Mouse (Mus musculus) heart, postnatal 10 days (tissue): ENCODE results near the gene Atp6v0e2. TPM values are rescaled to one million over a fixed set of nuclear protein-coding genes. Genes with fewer than 3 reads are reported as not detected.

Experiments
- DNase-seq, 2 experiments: peaks; one replicate each; pipeline ENCODE4 v3.0.0; 2021
- intact Hi-C: fragments of 180-260 bp; cut with DNase I; formaldehyde crosslinking; loops from one replicate; pipeline ENCODE4 v1.15.1; 2025
- total RNA-seq, 2 experiments: library from RNA; stranded (reverse); gene quantifications; 2 replicates each; pipeline ENCODE4 v1.2.3; 2021

The Atp6v0e2 gene
- total RNA-seq, 2 experiments from 2014 or later, result 14.4 to 15.7 TPM

- intact Hi-C loops, result no loop called here
- peak in 1 of 2 experiments; percentile 35 for DNase-seq
These were observed 31.8 kb downstream of the Atp6v0e2 start for GRCm38 (mm10) chr6:48569065-48569807.

GRCm38 (mm10) chr6:48572014-48572413, 34.6 kb downstream of the Atp6v0e2 start:
- DNase-seq, result no peak
- intact Hi-C loops, result no loop called here

DNA sequence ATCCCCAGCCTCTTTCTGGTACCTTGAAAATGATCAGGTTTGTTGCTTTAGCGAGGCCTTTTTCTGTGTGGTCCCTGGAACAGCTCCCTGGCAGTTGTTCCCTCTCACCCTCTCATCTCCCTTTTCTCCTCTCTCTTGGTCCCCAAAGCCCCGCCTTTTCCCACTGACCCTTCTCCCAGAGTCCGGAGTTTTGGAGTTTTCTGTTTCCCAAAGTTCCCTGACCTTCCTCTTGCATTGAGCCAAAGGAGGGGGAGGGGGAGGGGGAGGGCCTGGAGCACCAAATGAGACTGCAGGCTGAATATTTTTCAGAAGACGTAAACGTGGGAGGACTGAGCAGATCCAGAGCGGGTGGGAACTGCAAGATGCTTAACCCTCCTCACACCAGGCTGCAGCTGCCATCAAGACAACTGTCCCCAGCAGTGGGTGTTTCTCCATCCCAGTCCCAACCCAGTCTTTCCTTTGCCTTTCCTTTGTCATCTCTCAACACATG, 35.2 kb downstream of the Atp6v0e2 start, which contains the start of gene Rarres2:
TSS of gene Rarres2 (minus strand) at position 218 of the 490 bp plus-strand sequence.
- intact Hi-C loops, result no loop called here

GRCm38 (mm10) chr6:48573280-48573679, 35.9 kb downstream of the Atp6v0e2 start:
- intact Hi-C loops, result no loop called here
- DNase-seq, result peak; percentile 52 to 59

More for the DNA sequence above, 35.2 kb downstream of the Atp6v0e2 start, which contains the start of gene Rarres2:
- DNase-seq, result peak; percentile 73 to 74

GRCm38 (mm10) chr6:48573981-48574380, 36.6 kb downstream of the Atp6v0e2 start:
- DNase-seq, result no peak
- intact Hi-C loops, result no loop called here

DNA sequence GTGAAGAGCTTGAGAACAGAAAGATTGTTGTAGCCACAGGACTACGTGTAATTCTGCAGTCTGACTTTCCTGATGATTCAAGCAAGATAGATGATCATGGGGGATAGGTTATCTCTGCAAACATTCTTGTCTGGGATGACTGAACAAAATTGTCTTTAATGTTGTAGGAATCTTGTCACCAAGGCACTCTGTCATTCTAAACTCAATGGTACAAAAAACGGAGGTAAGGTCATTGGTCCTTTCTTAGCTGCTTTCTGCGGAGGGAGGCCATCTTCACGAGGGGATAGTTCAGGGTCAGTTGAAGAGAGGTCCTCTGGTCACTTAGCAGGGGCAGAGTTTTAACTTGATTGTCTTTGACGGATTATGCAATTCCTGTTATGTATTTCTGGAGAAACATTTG, 41.3 kb downstream of the Atp6v0e2 start:
- intact Hi-C loops, result no loop called here
- no peak for DNase-seq

- peak; percentile 43 to 54 for DNase-seq
- intact Hi-C loops, result no loop called here
These were observed 41.8 kb downstream of the Atp6v0e2 start for GRCm38 (mm10) chr6:48579215-48579648.

DNA sequence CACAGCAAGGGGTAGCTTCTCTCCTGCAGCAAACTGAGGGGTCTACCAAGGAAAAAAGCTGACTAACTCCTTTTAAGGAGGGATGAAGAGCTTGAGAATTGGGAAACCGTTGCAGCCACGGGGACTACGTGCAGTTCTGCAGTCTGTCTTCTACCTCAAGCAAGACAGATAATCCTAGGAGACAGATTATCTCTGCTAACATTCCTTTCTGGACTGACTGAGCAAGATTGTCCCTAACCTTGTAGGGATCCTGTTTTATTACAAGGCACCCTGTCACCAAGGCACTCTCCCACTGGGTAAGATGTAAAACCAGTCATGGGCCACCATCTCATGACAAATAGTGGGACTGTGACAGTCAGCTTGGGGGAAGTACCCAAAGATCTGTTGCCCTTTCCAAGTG, 43.8 kb downstream of the Atp6v0e2 start:
- no peak for DNase-seq
- intact Hi-C loops, result loop anchor here (5.0 kb wide), 1 partner anchor 191 kb away; the partner anchor contains the start of gene Gimap3

DNA sequence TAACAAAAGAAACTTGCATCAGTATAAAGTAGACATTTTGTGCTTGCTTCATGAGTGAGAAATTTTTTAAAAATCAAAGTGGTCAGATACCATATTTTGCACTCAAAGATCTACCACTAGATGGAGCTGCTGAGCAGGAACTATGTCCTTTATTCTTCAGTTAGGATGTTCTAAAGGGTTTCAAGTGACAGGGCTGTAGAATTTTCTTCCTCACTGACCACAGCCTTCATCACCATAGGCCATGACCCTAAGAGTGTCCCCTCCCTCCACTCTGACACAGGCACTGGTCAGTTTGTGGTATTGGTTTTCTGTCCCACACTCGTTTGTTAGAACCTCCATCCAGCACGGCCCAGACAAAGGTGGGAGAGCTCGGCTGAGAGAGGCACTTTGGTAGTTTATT, 44.6 kb downstream of the Atp6v0e2 start:
- intact Hi-C loops, result loop anchor here (2.0 to 5.0 kb wide), 3 partner anchors 35 to 190 kb away; partner anchors contain the start of gene Gimap3

GRCm38 (mm10) chr6:48589194-48589750, 51.9 kb downstream of the Atp6v0e2 start, which contains the start of gene Gm45021:
Gene Gm45021 (plus strand): TSS chr6:48589610.
- intact Hi-C loops, result no loop called here
- no peak for DNase-seq

More for the DNA sequence above, 44.6 kb downstream of the Atp6v0e2 start:
- DNase-seq, result peak; percentile 48 to 74

Other genes with a start within 250 kb of the Atp6v0e2 start
- gene Krba1, start 142.0 kb upstream of the Atp6v0e2 start, total RNA-seq, result 10 to 100 TPM; 27.3 to 30.8 TPM
- gene Zfp467, start 91.8 kb upstream of the Atp6v0e2 start, total RNA-seq, result 10 to 100 TPM; 17.8 to 25.2 TPM
- gene Sspo, start 89.4 kb upstream of the Atp6v0e2 start, total RNA-seq, result 1 to 10 TPM in 1 of 2 experiments, under 1 TPM in 1; 0.62 to 1.2 TPM
- 10 to 100 TPM; 12.4 to 16.7 TPM for gene Lrrc61, start 17.2 kb downstream of the Atp6v0e2 start, total RNA-seq
- gene Rarres2, start 35.2 kb downstream of the Atp6v0e2 start, total RNA-seq, result 100 to 1,000 TPM in 1 of 2 experiments, 10 to 100 TPM in 1; 86.7 to 106 TPM
- not detected for gene Gm45021, start 52.0 kb downstream of the Atp6v0e2 start, total RNA-seq
- gene Repin1, start 56.3 kb downstream of the Atp6v0e2 start, total RNA-seq, result 10 to 100 TPM; 24.3 to 27.7 TPM
- gene Gm44965, start 56.3 kb downstream of the Atp6v0e2 start, total RNA-seq, result 1 to 10 TPM in 1 of 2 experiments, not detected in 1; 5.4 TPM
- gene Zfp775, start 64.4 kb downstream of the Atp6v0e2 start, total RNA-seq, result 1 to 10 TPM; 5.8 to 5.9 TPM
- gene AI854703, start 89.1 kb downstream of the Atp6v0e2 start, total RNA-seq, result under 1 TPM; 0.50 to 0.89 TPM
- 10 to 100 TPM; 11.0 to 14.0 TPM for gene Gimap8, start 109.6 kb downstream of the Atp6v0e2 start, total RNA-seq
- 1 to 10 TPM; 6.0 to 7.5 TPM for gene Gimap9, start 138.5 kb downstream of the Atp6v0e2 start, total RNA-seq
- 10 to 100 TPM; 46.9 to 57.4 TPM for gene Gimap4, start 146.9 kb downstream of the Atp6v0e2 start, total RNA-seq
- gene Gimap6, start 170.6 kb downstream of the Atp6v0e2 start, total RNA-seq, result 10 to 100 TPM; 73.8 to 74.5 TPM
- 1 to 10 TPM; 5.0 to 6.6 TPM for gene Gm28053, start 181.0 kb downstream of the Atp6v0e2 start, total RNA-seq
- not detected for gene Gimap7, start 181.0 kb downstream of the Atp6v0e2 start, total RNA-seq
- gene Gimap1, start 201.4 kb downstream of the Atp6v0e2 start, total RNA-seq, result 10 to 100 TPM; 19.1 to 20.3 TPM
- 10 to 100 TPM; 10.1 to 13.3 TPM for gene Gimap5, start 208.6 kb downstream of the Atp6v0e2 start, total RNA-seq
- gene Gimap3, start 233.2 kb downstream of the Atp6v0e2 start, total RNA-seq, result under 1 TPM; 0.45 to 0.72 TPM